Comparison of ENCODE assay signal across 1 mouse cellular context in genomic region chr11:109361631-109362462, GRCm38 (mm10).
A peak's percentile ranks its signal among the peaks of the same experiment; 100 is the strongest.
TF ChIP-seq lines count a peak whose summit lies in the region.

No protein-coding gene starts in this region.

TF ChIP-seq in CH12.LX, 34 proteins besides CTCF, POLR2A, EP300 and RAD21 (continued from another document):
- peak; percentile 85 for TF ChIP-seq MAX (IDR thresholded peaks at IDR 0.05; ENCODE audit: low read length)
- peak; percentile 62; the same call in 1 of the 2 replicates for TF ChIP-seq MEF2A (IDR thresholded peaks at IDR 0.05; ENCODE audit: borderline replicate concordance, low read depth, low read length)
- peak; percentile 76 for TF ChIP-seq USF1 (IDR thresholded peaks at IDR 0.05; ENCODE audit: low read depth, low read length)
- peak; percentile 36 for TF ChIP-seq SIN3A (IDR thresholded peaks at IDR 0.05; ENCODE audit: low read length)
- no peak for TF ChIP-seq KAT2A (IDR thresholded peaks at IDR 0.05; ENCODE audit: insufficient replicate concordance, low read length)
- no peak for TF ChIP-seq GABPA (IDR thresholded peaks at IDR 0.05; ENCODE audit: insufficient replicate concordance, low read depth, low read length)
- TF ChIP-seq ZC3H11A (IDR thresholded peaks at IDR 0.05; ENCODE audit: low read depth, low read length), result no peak
- TF ChIP-seq MYC (IDR thresholded peaks at IDR 0.05; ENCODE audit: low read depth, low read length), result peak; percentile 10; the same call in 1 of the 2 replicates
- TF ChIP-seq CHD1 (IDR thresholded peaks at IDR 0.05; ENCODE audit: low read depth, low read length), result 0 out of 2 replicates have a peak, but pooled peaks have one; percentile 69
- TF ChIP-seq NELFE (IDR thresholded peaks at IDR 0.05; ENCODE audit: low read depth, low read length), result peak; percentile 11; the same call in 1 of the 2 replicates
